Mouse (Mus musculus) left cerebral cortex, postnatal 14 days (tissue): ENCODE results near the gene Efna5. TPM values are rescaled to one million over a fixed set of nuclear protein-coding genes. Genes with fewer than 3 reads are reported as not detected.

Experiments used
- DNase-seq, 2 experiments: peaks; one replicate each; pipeline ENCODE4 v3.0.0; 2021 to 2022; ENCODE audit warnings: low spot score in 2 of 2, mixed read lengths in 1 of 2
- intact Hi-C: fragments of 180-260 bp; cut with DNase I; formaldehyde crosslinking; loops from one replicate; pipeline ENCODE4 v1.15.1; 2025
- total RNA-seq, 2 experiments: library from RNA; stranded (reverse); gene quantifications; 2 replicates each; pipeline ENCODE4 v1.2.3; 2021

The Efna5 gene
- total RNA-seq, 2 experiments from 2014 or later = 45.0 to 50.8 TPM

- intact Hi-C loops = no loop called here
These were observed 240.5 kb downstream of the Efna5 start for GRCm38 (mm10) chr17:62640654-62641053.

GRCm38 (mm10) chr17:62636896-62637295 lies 244.2 kb downstream of the Efna5 start:
- DNase-seq = no peak
- intact Hi-C loops = no loop called here

More at GRCm38 (mm10) chr17:62640654-62641053, 240.5 kb downstream of the Efna5 start:
- no peak for DNase-seq

GRCm38 (mm10) chr17:62634937-62635336 lies 246.2 kb downstream of the Efna5 start:
- DNase-seq = no peak
- intact Hi-C loops = no loop called here

GRCm38 (mm10) chr17:62628474-62628873 lies 252.6 kb downstream of the Efna5 start:
- no peak for DNase-seq
- intact Hi-C loops = no loop called here

GRCm38 (mm10) chr17:62627508-62627907 lies 253.6 kb downstream of the Efna5 start:
- intact Hi-C loops = no loop called here
- no peak for DNase-seq

GRCm38 (mm10) chr17:62625646-62626020 lies 255.5 kb downstream of the Efna5 start:
- intact Hi-C loops = no loop called here
- no peak for DNase-seq

GRCm38 (mm10) chr17:62624804-62625645 lies 256.1 kb downstream of the Efna5 start:
- intact Hi-C loops = no loop called here
- no peak for DNase-seq

GRCm38 (mm10) chr17:62623224-62623623 lies 257.9 kb downstream of the Efna5 start:
- intact Hi-C loops = no loop called here
- no peak for DNase-seq

GRCm38 (mm10) chr17:62622481-62622880 lies 258.6 kb downstream of the Efna5 start:
- intact Hi-C loops = no loop called here
- DNase-seq = no peak

GRCm38 (mm10) chr17:62615159-62615558 lies 266.0 kb downstream of the Efna5 start:
- DNase-seq = no peak

GRCm38 (mm10) chr17:62614708-62615107 lies 266.4 kb downstream of the Efna5 start:
- DNase-seq = no peak
- intact Hi-C loops = no loop called here

More at GRCm38 (mm10) chr17:62615159-62615558, 266.0 kb downstream of the Efna5 start:
- intact Hi-C loops = no loop called here

- no peak for DNase-seq
- intact Hi-C loops = no loop called here
These were observed 266.9 kb downstream of the Efna5 start for GRCm38 (mm10) chr17:62614237-62614636.

- intact Hi-C loops = no loop called here
- no peak for DNase-seq
These were observed 267.9 kb downstream of the Efna5 start for GRCm38 (mm10) chr17:62613232-62613631.

- intact Hi-C loops = no loop called here
- DNase-seq = no peak
These were observed 273.0 kb downstream of the Efna5 start for GRCm38 (mm10) chr17:62608145-62608544.

- DNase-seq = peak; percentile 32 to 39
- intact Hi-C loops = no loop called here
These were observed 273.7 kb downstream of the Efna5 start for GRCm38 (mm10) chr17:62607304-62607914.

- DNase-seq = no peak
- intact Hi-C loops = no loop called here
These were observed 274.4 kb downstream of the Efna5 start for GRCm38 (mm10) chr17:62606681-62607080.

- no peak for DNase-seq
- intact Hi-C loops = no loop called here
These were observed 276.8 kb downstream of the Efna5 start for GRCm38 (mm10) chr17:62604309-62604708.

- DNase-seq = no peak
- intact Hi-C loops = no loop called here
These were observed 277.5 kb downstream of the Efna5 start for GRCm38 (mm10) chr17:62603604-62604003.

GRCm38 (mm10) chr17:62598716-62599490 lies 282.2 kb downstream of the Efna5 start:
- intact Hi-C loops = loop anchor here (10.0 kb wide), 1 partner anchor 186 kb away; no protein-coding TSS in a partner anchor
- DNase-seq = peak in 1 of 2 experiments; percentile 19
